Mouse (Mus musculus) spleen, embryonic (tissue): Measurements from ENCODE around the gene Gm21981.
"Not testable (repeated sequence)": the region's sequence is repeated elsewhere in the genome, so short reads cannot be mapped to it uniquely, and the experiment has no call there.

Experiments used
- CTCF ChIA-PET: fragments of 350-600 bp; sonication (Branson Sonifier 250); formaldehyde crosslinking; loops from one replicate; lab custom pipeline; 2022; lab: Charles Lee

Gene Gm21981

DNA sequence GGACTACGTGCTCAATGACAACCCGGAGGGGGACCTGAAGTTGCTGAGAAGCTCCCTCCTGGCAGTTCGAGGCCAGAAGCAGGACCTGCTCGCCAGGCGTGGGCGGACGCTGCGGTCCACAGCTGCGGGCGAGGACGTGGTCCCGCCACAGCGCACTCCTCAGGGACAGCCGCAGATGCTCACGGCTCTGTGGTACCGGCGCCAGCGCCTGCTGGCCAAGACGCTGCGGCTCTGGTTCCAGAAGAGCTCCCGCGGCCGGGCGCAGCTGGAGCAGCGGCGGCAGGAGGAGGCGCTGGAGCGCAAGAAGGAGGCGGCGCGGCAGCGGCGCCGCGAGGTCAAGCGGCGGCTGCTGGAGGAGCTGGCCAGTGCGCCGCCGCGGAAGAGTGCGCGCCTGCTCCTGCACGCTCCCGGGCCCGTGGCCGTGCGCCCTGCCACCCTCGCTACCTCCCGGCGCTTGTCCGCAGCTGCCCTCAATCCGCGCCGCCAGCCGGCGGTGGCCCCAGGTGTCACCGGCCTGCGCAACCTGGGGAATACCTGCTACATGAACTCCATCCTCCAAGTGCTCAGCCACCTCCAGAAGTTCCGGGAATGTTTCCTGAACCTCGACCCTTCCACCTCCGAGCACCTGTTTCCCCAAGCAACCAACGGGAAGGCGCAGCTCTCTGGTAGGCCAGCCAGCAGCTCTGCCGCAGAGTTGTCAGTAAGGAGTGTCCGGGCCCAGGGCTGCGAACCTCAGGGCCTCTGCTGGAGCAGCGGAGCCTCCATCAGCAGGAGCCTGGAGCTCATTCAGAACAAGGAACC is 21.7 kb downstream of the Gm21981 start:
- CTCF ChIA-PET, result no interaction called here

DNA sequence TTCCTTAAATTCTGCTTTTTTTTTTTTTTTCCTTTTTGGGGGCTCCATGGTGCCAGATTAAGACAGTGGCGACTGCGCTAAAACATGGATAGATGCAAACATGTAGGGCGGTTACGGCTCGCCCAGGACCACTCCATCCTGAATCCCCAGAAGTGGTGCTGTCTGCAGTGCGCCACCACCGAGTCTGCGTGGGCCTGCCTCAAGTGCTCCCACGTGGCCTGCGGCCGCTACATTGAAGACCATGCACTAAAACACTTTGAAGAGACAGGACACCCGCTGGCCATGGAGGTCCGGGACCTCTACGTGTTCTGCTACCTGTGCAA is 22.3 kb downstream of the Gm21981 start:
- CTCF ChIA-PET, result interaction anchor here (0.5 kb wide), 1 partner anchor 277 kb away, joined by 5 read pairs; no protein-coding TSS in a partner anchor

DNA sequence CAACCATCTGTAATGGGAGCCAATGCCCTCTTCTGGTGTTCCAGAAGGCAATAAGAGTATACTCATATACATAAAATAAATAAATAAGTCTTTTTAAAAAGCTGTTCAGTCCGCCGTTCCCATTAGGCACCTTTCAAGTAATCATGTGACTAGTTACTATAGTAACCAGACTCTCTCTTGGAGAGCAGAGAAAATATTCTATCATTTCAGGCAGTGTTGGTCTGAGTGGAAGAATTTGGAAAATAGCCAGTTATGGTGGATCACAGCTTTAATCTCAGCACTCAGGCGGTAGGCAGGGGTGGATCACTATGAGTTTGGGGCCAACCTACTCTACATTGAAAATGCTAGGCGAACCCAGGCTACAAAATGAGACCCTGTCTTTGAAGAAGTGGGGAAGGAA is 25.1 kb downstream of the Gm21981 start:
- CTCF ChIA-PET, result no interaction called here

DNA sequence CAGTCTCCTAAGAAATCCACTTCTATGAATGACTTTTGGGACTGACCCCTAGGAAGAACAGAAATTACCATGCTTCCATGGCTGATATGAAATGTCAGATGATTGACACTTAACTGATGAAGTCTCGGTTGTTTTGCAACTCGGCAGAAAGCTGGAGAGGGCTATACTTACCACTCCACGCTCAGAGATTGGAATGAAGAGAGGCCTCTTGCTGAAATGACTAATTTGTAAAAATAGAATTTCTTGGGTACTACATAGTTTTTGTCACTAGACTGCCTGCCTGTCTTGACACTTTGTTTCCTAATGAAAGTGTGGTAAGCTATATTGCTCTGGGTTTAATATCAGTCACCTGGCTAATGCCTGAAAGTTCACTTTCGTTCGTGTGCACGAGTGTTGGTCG is 29.8 kb downstream of the Gm21981 start:
- CTCF ChIA-PET, result no interaction called here

DNA sequence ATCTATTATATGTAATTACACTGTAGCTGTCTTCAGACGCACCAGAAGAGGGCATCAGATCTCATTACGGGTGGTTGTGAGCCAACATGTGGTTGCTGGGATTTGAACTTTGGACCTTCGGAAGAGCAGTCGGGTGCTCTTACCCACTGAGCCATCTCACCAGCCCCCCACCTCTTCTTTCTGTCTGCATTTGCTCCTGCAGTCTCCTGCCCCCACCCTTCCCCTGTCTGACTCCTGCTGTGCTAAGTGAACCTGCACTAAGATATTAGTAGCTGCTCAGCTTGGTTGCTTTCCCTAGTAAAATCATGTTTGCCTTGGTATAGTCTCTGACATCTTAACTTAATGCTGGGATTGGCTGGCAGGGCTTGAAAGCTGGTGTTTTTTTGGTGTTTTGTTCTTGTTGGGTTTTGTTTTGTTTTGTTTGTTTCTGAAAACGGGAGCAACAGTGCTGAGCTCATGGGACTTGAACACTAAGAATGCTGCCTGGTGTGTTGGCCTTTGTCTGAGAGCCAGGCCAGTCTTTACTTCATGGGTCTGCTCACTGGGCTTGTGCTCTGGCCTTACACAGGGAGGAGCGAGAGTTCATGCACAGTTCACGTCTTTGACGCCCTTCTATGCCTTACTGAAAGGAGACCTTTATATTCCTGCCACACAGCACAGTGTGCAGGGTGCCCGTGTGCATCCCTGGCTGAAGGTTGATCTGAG is 31.1 kb downstream of the Gm21981 start:
- CTCF ChIA-PET, result no interaction called here

DNA sequence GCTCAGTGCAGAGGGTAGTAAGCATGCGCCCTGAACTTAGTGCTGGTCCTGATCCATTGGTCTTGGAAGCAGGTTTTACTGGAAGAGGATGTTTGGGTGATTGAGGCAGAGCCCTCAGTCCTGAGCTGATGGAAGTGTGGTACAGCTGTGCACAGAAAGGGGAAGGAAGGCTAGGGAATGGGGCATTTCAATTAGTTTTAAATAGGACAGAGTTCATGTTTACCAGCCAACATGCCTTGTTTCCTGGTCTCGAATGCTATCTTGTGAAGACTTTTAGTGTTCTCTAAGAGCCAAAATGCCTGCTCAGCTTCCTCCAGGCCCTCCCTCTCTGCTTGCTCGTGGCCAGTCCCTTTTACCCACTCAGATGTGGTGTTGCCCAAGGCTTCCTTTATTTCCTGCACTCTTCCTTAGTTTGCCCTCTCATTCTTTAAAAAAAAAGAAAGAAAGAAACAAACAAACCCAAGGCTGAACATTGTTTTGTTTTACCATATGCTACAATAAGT is 35.5 kb downstream of the Gm21981 start:
- CTCF ChIA-PET, result interaction anchor here (0.6 kb wide), 1 partner anchor 944 kb away, joined by 5 read pairs; no protein-coding TSS in a partner anchor

DNA sequence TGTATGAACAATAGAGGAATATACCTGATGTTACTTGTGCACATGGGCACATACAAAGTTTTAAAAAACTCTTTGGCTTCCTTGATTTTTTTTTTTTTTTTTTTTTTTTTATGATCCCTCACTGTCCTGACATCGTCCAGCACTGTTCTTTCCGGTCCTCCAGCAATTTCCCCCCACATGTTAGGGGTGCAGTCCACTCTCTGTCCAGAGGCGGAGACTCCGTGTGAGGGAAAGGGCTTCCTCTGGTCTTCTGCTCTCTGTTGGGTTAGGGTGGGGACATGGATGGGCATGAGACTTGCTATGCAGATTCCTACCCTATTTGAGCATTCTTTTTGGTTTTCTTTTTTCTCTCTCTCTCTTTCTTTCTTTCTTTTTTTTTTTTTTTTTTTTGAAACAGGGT is 36.4 kb downstream of the Gm21981 start:
- CTCF ChIA-PET, result no interaction called here

DNA sequence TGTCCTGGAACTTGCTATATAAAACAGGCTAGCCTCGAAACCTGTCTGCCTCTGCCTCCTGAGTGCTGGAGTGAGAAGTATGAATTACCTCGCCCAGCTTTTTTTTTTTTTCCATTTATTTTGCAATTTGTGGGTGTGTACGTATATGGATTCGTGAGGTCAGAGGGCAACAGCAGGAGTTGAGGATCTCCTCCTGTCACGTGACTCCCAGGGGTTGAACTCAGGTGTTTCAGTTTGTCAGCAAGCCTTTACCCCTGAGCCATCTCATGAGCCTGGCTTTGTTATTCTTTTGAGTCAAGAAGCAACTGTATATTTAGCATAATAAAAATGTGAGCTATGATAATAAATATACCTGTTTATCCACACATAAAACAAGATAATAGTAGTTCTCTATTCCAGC is 38.6 kb downstream of the Gm21981 start:
- CTCF ChIA-PET, result interaction anchor here (0.6 kb wide), 1 partner anchor 87 kb away, joined by 3 read pairs; no protein-coding TSS in a partner anchor

DNA sequence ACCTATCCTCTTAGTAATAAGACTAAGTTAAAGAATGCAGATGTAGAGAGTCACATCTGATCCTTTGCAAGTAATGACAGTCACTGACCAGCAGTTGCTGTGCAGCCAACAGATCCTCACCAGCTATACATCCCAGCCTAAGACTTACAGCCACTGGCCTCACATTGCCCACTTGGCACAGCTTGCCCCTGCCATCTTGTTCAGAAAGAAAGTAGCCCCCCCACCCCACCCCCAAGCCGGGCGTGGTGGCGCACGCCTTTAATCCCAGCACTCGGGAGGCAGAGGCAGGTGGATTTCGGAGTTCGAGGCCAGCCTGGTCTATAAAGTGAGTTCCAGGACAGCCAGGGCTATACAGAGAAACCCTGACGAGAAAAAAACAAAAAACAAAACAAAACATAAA is 39.9 kb downstream of the Gm21981 start:
- CTCF ChIA-PET, result not testable (repeated sequence)

DNA sequence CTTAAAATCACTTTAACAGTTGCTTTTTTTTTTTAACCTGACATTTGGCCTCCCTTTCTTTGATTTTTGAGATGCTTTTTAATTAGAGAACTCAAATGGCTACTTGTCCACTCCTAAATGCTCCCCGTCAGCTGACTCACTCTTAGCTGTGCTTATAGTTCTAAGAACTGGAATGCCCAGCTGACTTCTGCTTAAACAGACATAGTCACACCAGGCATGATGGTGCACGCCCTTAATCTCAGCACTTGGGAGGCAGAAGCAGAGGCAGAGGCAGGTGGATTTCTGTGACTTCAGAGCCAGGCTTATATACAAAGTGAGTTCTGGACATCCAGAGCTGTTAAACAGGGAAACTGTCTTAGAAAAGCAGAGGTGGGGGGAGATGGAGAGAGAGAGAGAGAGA is 42.3 kb downstream of the Gm21981 start:
- CTCF ChIA-PET, result interaction anchor here (0.7 kb wide), 1 partner anchor 134 kb away, joined by 4 read pairs; no protein-coding TSS in a partner anchor

DNA sequence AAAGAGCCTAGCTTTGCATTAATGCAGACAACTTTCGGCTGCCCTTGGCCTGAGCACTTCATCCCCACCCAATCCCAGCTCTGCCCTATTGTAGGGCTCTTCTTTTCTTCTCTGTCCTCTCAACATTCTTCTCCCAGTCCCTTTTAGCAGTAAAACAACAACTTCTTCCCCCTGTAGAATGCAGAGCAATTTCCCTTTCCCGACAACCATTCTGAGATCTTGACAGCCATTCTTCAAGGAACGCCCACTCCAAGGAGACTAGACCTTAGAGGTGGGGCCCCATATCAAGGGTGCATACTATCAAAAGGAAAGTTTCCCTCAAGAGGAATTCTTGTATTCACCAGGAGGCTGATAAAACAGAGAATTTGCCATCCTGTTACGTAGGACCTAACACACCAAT is 45.3 kb downstream of the Gm21981 start:
- CTCF ChIA-PET, result no interaction called here

DNA sequence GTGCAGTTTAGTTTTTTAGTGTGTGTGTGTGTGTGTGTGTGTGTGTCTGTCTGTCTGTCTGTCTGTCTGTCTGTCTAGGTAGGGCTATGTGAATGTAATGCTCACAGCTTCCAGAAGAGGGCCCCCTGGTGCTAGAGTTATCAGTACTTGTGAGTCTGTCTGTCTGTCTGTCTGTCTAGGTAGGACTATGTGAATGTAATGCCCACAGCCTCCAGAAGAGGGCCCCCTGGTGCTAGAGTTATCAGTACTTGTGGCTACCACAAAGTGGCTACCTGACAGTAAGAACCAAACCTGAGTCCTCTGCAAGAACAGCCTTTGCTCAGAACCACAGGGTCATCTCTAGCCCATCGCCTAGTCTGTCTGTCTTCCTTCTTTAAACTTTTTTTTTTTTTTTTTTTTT is 47.6 kb downstream of the Gm21981 start:
- CTCF ChIA-PET, result interaction anchor here (0.6 kb wide), 1 partner anchor 37 kb away, joined by 3 read pairs; no protein-coding TSS in a partner anchor

DNA sequence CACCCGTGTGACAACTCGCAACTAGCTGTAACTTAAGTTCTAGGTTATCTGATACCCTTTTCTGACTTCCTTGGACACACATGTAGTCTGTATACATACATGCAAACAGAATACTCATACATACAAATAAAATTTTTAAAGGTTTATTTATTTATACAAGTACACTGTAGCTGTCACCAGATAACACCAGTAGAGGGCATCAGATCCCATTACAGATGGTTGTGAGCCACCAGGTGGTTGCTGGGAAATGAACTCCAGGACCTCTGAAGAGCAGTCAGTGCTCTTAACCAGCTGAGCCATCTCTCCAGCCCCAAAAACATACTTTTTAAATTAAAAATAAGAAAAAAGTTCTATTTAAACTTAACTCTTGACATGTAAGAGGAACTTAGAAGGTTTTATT is 51.3 kb downstream of the Gm21981 start:
- CTCF ChIA-PET, result interaction anchor here (0.6 kb wide), 1 partner anchor 126 kb away, joined by 3 read pairs; no protein-coding TSS in a partner anchor
